Mouse (Mus musculus) heart, postnatal 0 days (tissue): Measurements from ENCODE around the gene Klrg2.

Experiments used
- CTCF ChIP-seq: IDR thresholded peaks from 2 replicates; pipeline ENCODE4 v1.5.1; 2016; ENCODE audit warnings: antibody characterized with exemption, control low read depth, low read depth
- EP300 ChIP-seq: IDR thresholded peaks from 2 replicates; pipeline ENCODE4 v1.6.1; 2016; ENCODE audit warnings: antibody characterized with exemption, low read depth

DNA sequence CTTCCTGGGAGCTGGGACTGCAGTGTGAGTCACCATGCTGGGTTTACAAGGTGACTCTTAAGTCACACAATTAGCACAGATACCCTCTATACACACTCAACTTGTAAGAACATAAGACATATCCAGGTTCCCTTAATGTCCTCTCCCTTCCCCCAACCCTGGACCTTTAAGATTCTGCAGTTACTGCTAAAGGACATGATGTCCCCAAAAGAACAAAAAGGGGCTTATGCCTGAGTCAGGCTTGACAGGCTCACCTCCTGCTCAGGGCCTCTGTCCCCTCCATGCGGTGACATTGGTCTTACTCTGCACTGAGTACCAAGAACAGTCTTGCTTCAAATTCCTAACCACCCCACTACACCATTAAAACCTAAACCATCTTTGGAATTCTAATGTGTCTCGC is 4.2 kb downstream of the Klrg2 start:
- TF ChIP-seq EP300 (no peak), CTCF (no peak)
